Comparison of ENCODE assay signal across 8 mouse cellular contexts in genomic region chr5:135962492-135963279, GRCm38 (mm10). TPM values are rescaled to one million over a fixed set of nuclear protein-coding genes. Genes with fewer than 3 reads are reported as not detected.
A peak's percentile ranks its signal among the peaks of the same experiment; 100 is the strongest.
DNase-seq lines count a peak whose midpoint lies in the region; ATAC-seq lines count a peak whose summit lies in the region.

No protein-coding gene starts in this region.

- under 1% methylated on average over 63 of the region's 64 CpGs for WGBS in hindbrain, embryonic 15.5 days

- DNase-seq in T-cell, adult 2 months (ENCODE audit: low spot score): peak; percentile 100
- peak; percentile 96 for DNase-seq in cerebellum, postnatal 36 days
- DNase-seq in frontal cortex, postnatal 36 days (ENCODE audit: low spot score in 2 of 2): peak; percentile 97
- peak; percentile 98 for DNase-seq in left cerebral cortex, adult 11 months (ENCODE audit: low spot score)
- peak; percentile 99 to 100 for DNase-seq in lung, postnatal 4 days
- peak; percentile 99 for DNase-seq in retina, postnatal 7 days (ENCODE audit: low read depth, low spot score)
- peak; percentile 90 for DNase-seq in urinary bladder, adult 2 months (ENCODE audit: low spot score)

- peak overlapping the region; percentile 99 for H3K4me2 ChIP-seq in hindbrain, embryonic 15.5 days

- no peaks in the 10 kb centered on the region for H3K9me3 ChIP-seq in hindbrain, embryonic 15.5 days

- peak overlapping the region; percentile 98 for H3K27ac ChIP-seq in hindbrain, embryonic 15.5 days (replicated peaks)

- H3K36me3 ChIP-seq in hindbrain, embryonic 15.5 days: no peaks in the 10 kb centered on the region

- ATAC-seq in hindbrain, embryonic 15.5 days (ENCODE audit: low FRiP score, low read depth): peak; percentile 97

- H3K27me3 ChIP-seq in hindbrain, embryonic 15.5 days: no peaks in the 10 kb centered on the region

- peak overlapping the region; percentile 66 for H3K4me3 ChIP-seq in hindbrain, embryonic 15.5 days

- H3K4me1 ChIP-seq in hindbrain, embryonic 15.5 days (replicated peaks): peaks cover 21% of the 10 kb centered on the region

- H3K9ac ChIP-seq in hindbrain, embryonic 15.5 days: peak overlapping the region; percentile 78

RNA-seq across cellular contexts. Expression of gene Ssc4d, which starts 11.6 kb away (rescaled TPM):
- 1.9 and 2.6 TPM in 2 replicates for polyA plus RNA-seq in hindbrain, embryonic 15.5 days (2015; fragmentation: Nextera tagmentation; extraction: Ambion mirVana)
- polyA plus RNA-seq in urinary bladder, adult 2 months (2012; rRNA removed): 3.4 and 4.2 TPM in 2 replicates

RNA-seq across cellular contexts. Expression of gene Zp3, which starts 17.2 kb away (rescaled TPM):
- polyA plus RNA-seq in hindbrain, embryonic 15.5 days (2015; fragmentation: Nextera tagmentation; extraction: Ambion mirVana): 0.21 and 0.37 TPM in 2 replicates
- polyA plus RNA-seq in urinary bladder, adult 2 months (2012; rRNA removed): not detected in 2 replicates

RNA-seq across cellular contexts. Expression of gene Ywhag, which starts 28.3 kb away (rescaled TPM):
- polyA plus RNA-seq in hindbrain, embryonic 15.5 days (2015; fragmentation: Nextera tagmentation; extraction: Ambion mirVana): 817 and 859 TPM in 2 replicates
- 54.0 and 76.6 TPM in 2 replicates for polyA plus RNA-seq in urinary bladder, adult 2 months (2012; rRNA removed)

RNA-seq across cellular contexts. Expression of gene Dtx2, which starts 31.9 kb away (rescaled TPM):
- 25.6 and 26.3 TPM in 2 replicates for polyA plus RNA-seq in hindbrain, embryonic 15.5 days (2015; fragmentation: Nextera tagmentation; extraction: Ambion mirVana)
- polyA plus RNA-seq in urinary bladder, adult 2 months (2012; rRNA removed): 16.8 and 17.3 TPM in 2 replicates

Comparison
In these comparisons a context has a peak if more than half of its experiments do, and no peak if none do; other contexts are left out.
1. Peak in every context shown above with its lines: DNase-seq, ATAC-seq, H3K4me3 ChIP-seq and H3K27ac ChIP-seq.
2. RNA of gene Ywhag, which starts 28.3 kb away (polyA plus RNA-seq): 817 to 859 TPM in hindbrain, embryonic 15.5 days; 54.0 to 76.6 TPM in urinary bladder, adult 2 months; every median in the first group is over 10 times any median in the second.